Mouse (Mus musculus): Measurements from ENCODE around the gene Gen1. TPM values are rescaled to one million over a fixed set of nuclear protein-coding genes. Genes with fewer than 3 reads are reported as not detected.

Gene Gen1
- polyA plus RNA-seq (2011; ENCODE audit: insufficient read length, low read depth, missing spikeins), result 12.1 and 15.2 TPM in 2 replicates

DNA sequence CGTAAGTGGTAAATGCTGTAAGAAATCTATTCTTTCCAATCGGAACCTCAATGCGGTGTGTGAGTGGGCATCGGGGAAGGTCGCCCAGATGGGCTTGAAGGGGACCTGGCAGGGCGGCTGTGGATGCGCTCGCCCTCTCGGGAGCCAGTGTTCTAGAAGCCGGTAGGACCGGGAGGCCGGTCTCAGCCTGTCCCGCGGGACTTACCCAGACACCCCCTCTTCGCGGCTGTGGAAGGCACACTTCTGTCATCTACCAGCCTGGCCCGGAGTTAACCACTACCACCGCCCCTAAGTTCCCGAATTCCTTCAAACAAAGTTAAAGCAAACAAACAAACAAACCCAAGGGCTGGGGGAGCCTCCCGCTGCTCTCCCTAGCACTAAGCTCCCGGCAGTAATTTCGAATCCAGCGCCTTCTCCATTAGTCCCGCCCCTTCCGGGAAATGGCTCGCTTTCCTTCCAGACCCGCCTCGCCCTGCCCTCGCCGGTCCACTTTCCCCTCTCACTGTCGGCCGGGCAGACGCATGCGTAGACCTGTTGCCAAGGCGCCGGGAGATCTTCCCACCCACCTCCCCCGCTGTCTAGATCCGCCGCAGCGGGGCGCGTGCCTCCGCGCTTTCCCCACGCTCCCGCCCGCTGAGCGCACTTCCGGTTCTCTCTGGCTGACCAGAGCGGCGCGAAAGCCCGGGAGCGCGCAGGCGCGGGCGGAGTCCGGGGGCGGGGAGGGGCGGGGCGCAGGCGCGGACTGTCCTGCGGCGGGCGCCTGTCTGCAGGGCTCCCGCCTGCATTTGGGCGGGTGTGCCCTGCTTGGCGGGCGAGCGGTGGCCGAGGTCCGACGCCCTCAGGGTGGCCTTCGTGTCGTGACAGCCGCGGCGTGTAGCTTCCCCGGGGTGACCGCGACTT, at the start of gene Gen1, which contains the start of gene Smc6:
TSS of gene Gen1 (minus strand) at position 420 of the 900 bp plus-strand sequence.
TSS of gene Smc6 (plus strand) at position 505 of the 900 bp plus-strand sequence.
- TF ChIP-seq CTCF (IDR thresholded peaks at IDR 0.05; ENCODE audit: borderline replicate concordance, insufficient read depth, low read length) (no peak), POLR2A (IDR thresholded peaks at IDR 0.05; ENCODE audit: low read depth, low read length) (peak; percentile 95)
- peaks cover under 1% of the 10 kb centered on the region; the same call in 1 of the 2 replicates for H3K4me1 ChIP-seq (ENCODE audit: control insufficient read depth, insufficient read depth, low read length)
- H3K27ac ChIP-seq (ENCODE audit: insufficient read depth, low read length), result peak within 1 kb of the TSS; percentile 92
- peak within 1 kb of the TSS; percentile 96 for H3K4me3 ChIP-seq (ENCODE audit: insufficient read depth, low read length)

DNA sequence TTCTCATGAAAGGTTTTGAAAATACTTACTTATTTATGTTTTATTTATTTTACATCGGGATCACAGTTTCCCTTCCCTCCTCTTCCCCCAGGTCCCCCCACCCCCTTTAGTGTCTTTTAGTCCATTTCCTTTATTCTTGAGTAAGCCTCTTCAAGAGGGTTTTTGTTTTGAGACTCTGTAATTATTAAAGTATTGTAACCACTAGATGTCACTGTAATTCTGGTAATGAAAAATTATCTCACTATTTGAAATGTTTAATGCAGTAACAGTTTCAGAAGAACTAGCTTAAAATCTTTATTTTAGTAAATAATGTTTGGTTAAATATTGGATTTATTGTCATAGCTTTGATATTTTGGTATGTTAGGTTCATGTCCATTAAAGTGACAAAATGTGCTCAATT, 48.2 kb upstream of the Gen1 start:
- TF ChIP-seq CTCF (IDR thresholded peaks at IDR 0.05; ENCODE audit: borderline replicate concordance, insufficient read depth, low read length) (no peak), POLR2A (IDR thresholded peaks at IDR 0.05; ENCODE audit: low read depth, low read length) (no peak)
- Histone ChIP-seq H3K27ac (ENCODE audit: insufficient read depth, low read length) (no peak overlapping the region), H3K4me3 (ENCODE audit: insufficient read depth, low read length) (no peak overlapping the region), H3K4me1 (ENCODE audit: control insufficient read depth, insufficient read depth, low read length) (peaks cover 4% of the 10 kb centered on the region; the same call in 1 of the 2 replicates)

DNA sequence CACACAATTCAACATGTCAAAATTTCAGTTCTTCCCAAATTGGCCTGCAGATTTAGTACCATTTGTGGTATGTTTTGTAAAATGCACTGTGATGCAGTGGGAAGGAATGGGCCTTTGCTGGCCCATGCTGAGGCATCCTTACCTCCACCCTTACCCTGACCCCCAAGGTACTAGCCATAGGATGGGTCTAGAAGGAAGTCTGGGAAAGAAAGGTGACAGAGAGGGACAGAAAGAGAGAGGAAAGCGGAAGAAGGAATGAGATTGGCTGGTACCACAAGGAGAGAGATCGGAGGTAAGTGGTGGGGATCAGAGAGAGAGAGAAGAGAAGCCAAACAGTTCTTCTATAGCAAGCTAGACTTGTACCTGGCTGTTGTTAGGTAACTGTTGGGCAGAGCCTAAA, 45.5 kb upstream of the Gen1 start:
- H3K4me3 ChIP-seq (ENCODE audit: insufficient read depth, low read length), result no peak overlapping the region
- TF ChIP-seq POLR2A (IDR thresholded peaks at IDR 0.05; ENCODE audit: low read depth, low read length) (no peak), CTCF (IDR thresholded peaks at IDR 0.05; ENCODE audit: borderline replicate concordance, insufficient read depth, low read length) (no peak)
- no peak overlapping the region for H3K27ac ChIP-seq (ENCODE audit: insufficient read depth, low read length)
- H3K4me1 ChIP-seq (ENCODE audit: control insufficient read depth, insufficient read depth, low read length), result peaks cover 4% of the 10 kb centered on the region; the same call in 1 of the 2 replicates

DNA sequence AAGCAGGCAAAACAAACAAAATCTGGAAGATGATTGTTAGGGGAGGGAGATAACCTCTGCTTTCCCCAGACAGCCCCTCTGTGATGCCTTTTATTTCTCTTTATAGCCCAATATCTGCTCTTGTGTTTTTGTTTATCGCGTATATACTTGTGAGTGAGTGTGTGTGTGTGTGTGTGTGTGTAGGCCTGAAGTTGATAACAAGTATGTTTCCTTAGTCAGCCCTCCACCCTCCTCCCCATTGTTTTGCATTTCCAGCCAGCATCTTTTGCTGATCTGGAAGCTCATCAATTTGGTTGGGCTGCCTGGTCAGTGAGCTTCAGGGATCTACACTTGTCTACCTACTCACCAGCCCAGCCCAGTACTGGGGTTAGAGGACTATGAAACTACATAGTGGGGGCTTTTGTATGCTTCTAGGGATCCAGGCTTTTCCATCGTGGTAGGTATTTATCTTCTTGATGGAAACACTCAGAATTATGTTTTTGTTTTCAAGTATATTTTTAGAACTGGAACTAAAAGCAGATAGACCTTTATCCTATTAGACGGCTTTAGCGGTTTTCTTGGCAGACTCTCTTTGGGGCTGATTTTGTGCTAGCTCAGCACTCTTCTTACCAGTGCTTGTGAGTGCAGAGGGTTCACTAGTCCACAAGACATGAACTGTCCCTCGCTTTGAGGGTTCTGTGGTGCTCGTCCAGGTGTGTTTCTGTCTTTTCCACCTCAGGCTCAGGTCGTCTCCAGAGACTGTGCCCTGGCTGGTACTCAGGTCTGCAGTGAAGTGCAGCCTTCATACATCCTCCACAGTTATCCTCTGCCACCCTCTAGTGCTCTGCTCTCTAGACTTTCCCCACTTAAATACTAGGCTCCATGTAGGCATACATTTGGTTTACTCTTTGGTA, 41.4 kb upstream of the Gen1 start:
- TF ChIP-seq POLR2A (IDR thresholded peaks at IDR 0.05; ENCODE audit: low read depth, low read length), result no peak
- no peak for TF ChIP-seq CTCF (IDR thresholded peaks at IDR 0.05; ENCODE audit: borderline replicate concordance, insufficient read depth, low read length)
- no peak overlapping the region for H3K27ac ChIP-seq (ENCODE audit: insufficient read depth, low read length)
- H3K4me1 ChIP-seq (ENCODE audit: control insufficient read depth, insufficient read depth, low read length), result no peaks in the 10 kb centered on the region

DNA sequence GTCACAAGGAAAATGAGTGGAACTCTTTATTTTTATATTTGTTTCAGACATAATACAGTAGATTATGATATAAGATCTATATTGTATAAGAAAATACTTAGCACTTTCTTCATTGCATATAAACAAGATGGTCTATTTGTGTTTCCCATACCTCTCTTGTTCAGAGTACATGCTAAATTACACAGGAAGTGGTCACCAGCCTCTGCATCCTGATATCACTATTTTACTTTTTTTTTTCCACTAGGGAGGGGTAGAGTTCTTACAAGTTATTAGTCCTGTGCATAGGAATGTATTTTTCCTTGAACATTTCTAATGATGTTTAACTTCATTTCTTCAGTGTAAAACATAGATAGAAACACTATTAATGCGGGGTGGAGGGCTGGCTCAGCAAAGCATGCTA, 35.3 kb upstream of the Gen1 start:
- no peak overlapping the region for H3K4me3 ChIP-seq (ENCODE audit: insufficient read depth, low read length)
- H3K27ac ChIP-seq (ENCODE audit: insufficient read depth, low read length), result no peak overlapping the region
- TF ChIP-seq POLR2A (IDR thresholded peaks at IDR 0.05; ENCODE audit: low read depth, low read length) (no peak), CTCF (IDR thresholded peaks at IDR 0.05; ENCODE audit: borderline replicate concordance, insufficient read depth, low read length) (no peak)
- no peaks in the 10 kb centered on the region for H3K4me1 ChIP-seq (ENCODE audit: control insufficient read depth, insufficient read depth, low read length)

More for the DNA sequence above, 41.4 kb upstream of the Gen1 start:
- no peak overlapping the region for H3K4me3 ChIP-seq (ENCODE audit: insufficient read depth, low read length)

DNA sequence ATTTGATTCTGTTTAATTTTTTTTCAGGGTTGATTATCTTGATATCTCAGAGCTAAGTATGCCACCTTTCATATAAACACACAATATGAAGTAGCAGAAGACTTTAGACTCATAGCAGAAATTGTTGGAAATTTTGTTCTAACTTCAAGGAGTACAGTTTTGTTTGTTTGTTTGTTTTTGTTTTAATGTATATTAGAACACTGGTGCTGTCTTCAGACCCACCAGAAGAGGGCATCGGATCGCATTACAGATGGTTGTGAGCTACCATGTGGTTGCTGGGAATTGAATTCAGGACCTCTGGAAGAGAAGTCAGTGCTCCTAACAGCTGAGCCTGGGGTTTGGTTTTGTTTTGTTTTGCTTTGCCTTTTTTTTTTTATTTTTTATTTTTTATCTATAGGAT, 20.8 kb upstream of the Gen1 start:
- TF ChIP-seq CTCF (IDR thresholded peaks at IDR 0.05; ENCODE audit: borderline replicate concordance, insufficient read depth, low read length) (no peak), POLR2A (IDR thresholded peaks at IDR 0.05; ENCODE audit: low read depth, low read length) (no peak)
- no peaks in the 10 kb centered on the region for H3K4me1 ChIP-seq (ENCODE audit: control insufficient read depth, insufficient read depth, low read length)
- no peak overlapping the region for H3K4me3 ChIP-seq (ENCODE audit: insufficient read depth, low read length)
- H3K27ac ChIP-seq (ENCODE audit: insufficient read depth, low read length), result no peak overlapping the region

DNA sequence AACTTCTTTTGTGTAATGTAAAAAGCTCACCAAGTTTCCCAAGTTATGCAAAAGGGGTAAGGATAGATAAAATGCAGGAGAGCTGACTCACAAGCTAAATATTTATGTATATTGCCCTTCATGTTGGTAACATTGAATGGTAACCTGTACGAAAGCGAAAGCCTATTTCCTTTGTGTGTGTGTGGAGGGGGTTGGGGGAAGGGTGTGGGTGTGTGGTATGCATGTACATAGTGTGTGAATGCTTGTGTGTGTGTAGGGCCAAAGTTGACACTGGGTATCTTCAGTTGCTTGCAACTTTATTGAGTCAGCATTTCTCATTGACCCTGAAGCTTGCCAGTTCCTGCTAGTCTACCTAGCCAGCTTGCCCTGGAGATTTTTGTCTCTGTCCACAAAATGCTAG, 16.0 kb upstream of the Gen1 start:
- no peak overlapping the region for H3K4me3 ChIP-seq (ENCODE audit: insufficient read depth, low read length)
- TF ChIP-seq POLR2A (IDR thresholded peaks at IDR 0.05; ENCODE audit: low read depth, low read length), result no peak
- TF ChIP-seq CTCF (IDR thresholded peaks at IDR 0.05; ENCODE audit: borderline replicate concordance, insufficient read depth, low read length), result no peak
- H3K4me1 ChIP-seq (ENCODE audit: control insufficient read depth, insufficient read depth, low read length), result no peaks in the 10 kb centered on the region
- no peak overlapping the region for H3K27ac ChIP-seq (ENCODE audit: insufficient read depth, low read length)

DNA sequence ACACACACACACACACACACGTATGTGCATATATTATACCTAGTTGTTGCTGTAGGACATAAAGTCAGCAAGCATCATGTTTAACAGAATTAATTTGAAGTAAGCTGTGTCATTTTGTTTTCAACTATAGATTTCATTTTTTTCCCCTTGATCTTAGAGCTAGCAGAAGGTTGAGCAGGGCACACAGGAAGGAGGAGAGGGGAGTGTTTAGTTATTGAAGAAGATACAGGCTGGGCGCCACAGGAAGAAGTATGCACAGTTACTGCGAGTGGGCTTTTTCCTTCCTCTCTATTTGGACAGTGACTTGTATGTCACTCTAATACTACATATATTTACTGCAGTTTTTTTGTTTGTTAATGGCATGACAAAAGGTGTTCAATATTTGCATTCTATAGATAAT, 14.3 kb upstream of the Gen1 start:
- Histone ChIP-seq H3K27ac (ENCODE audit: insufficient read depth, low read length) (no peak overlapping the region), H3K4me3 (ENCODE audit: insufficient read depth, low read length) (no peak overlapping the region), H3K4me1 (ENCODE audit: control insufficient read depth, insufficient read depth, low read length) (no peaks in the 10 kb centered on the region)
- TF ChIP-seq CTCF (IDR thresholded peaks at IDR 0.05; ENCODE audit: borderline replicate concordance, insufficient read depth, low read length) (no peak), POLR2A (IDR thresholded peaks at IDR 0.05; ENCODE audit: low read depth, low read length) (no peak)

DNA sequence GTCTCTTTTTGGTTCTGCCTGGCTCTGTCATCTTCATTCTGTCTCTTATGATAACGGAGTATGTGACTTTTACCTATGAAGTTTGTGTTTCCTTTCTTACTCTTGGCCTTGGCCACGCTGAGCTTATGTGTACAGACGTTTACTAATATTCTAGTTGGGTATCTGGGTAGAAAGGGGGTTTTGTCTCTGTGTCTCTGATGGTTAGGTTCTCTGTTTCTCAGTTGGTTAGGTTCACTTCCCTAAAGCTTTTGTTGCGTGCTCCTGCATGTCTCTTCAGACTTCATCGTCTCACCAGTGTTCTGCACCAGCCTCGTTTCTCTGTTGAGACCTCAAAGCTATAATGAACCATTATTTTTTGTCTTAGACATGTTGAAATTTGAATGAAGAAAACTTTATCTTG, 11.6 kb upstream of the Gen1 start:
- no peak for TF ChIP-seq CTCF (IDR thresholded peaks at IDR 0.05; ENCODE audit: borderline replicate concordance, insufficient read depth, low read length)
- TF ChIP-seq POLR2A (IDR thresholded peaks at IDR 0.05; ENCODE audit: low read depth, low read length), result no peak
- Histone ChIP-seq H3K27ac (ENCODE audit: insufficient read depth, low read length) (no peak overlapping the region), H3K4me3 (ENCODE audit: insufficient read depth, low read length) (no peak overlapping the region), H3K4me1 (ENCODE audit: control insufficient read depth, insufficient read depth, low read length) (no peaks in the 10 kb centered on the region)

Data from embryonic fibroblast, embryonic 13.5 days (primary cell).